Mouse (Mus musculus) effector memory CD4-positive, alpha-beta T cell, adult 7 months (primary cell): ENCODE results near the gene Tnfrsf8. TPM values are rescaled to one million over a fixed set of nuclear protein-coding genes. Genes with fewer than 3 reads are reported as not detected.

Source experiments
- polyA plus RNA-seq: library from polyadenylated mRNA; unstranded; fragments of 100-300 nt; shearing (Covaris generic); gene quantifications from one replicate; pipeline ENCODE4 v1.2.1, GENCODE M21; 2017

Gene Tnfrsf8
- 0.84 TPM for polyA plus RNA-seq

GRCm38 (mm10) chr4:145314836-145315467, at the start of gene Tnfrsf8:
Gene Tnfrsf8 (minus strand): TSS chr4:145315164.

DNA sequence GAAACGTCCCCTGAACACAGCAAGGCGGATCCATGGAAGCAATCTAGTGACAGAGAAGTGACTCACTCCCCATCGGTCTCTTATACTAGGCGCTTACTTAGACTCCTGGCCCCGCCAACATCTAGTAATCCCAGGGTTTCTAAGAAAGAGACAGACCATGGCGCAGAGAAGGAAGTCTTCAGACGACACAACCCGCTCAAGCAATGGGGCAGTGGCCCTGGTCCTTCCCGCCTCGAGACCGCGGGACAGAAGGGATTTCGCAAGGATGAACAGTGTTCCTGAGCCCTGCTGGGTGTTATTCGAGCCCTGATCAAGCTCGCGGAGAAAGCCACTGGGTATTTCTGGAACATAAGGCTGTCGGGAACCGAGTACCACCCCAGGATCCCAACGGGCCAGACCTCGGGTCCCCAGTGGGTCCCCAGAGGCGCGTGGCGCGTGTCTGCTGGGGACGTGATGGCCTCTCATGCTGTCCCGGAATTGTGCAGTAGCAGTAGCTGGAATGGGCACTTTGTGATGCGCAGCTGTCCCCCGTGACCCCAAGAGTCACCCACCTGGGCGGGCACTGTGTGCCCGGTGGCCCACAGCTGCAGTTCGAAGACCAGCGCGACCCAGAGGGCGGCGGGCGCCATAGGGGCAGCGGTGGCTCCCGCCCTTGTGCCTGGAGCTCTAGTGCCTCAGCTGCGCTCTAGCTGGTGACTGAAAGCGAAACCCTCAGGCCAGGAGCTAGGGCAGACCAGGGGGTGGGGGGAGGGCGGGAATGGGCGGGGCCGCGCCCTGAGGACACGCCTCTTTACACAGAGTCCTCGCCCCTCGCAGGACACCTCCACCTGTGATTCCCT, 68.6 kb downstream of the Tnfrsf8 start, which contains the start of gene Tnfrsf1b:
Gene Tnfrsf1b, minus strand, starts transcription at position 698 of the 839 bp plus-strand sequence.

Other genes starting within 250 kb of the Tnfrsf8 start
- gene Vps13d, start 120.2 kb downstream of the Tnfrsf8 start, polyA plus RNA-seq: 4.5 TPM
- gene Tnfrsf1b, start 68.3 kb downstream of the Tnfrsf8 start, polyA plus RNA-seq: 565 TPM
- 1.9 TPM for gene Zfp990, start 195.6 kb upstream of the Tnfrsf8 start, polyA plus RNA-seq